Mouse (Mus musculus) frontal cortex, adult 2 months (tissue): ENCODE data around the gene Lrrc72. TPM values are rescaled to one million over a fixed set of nuclear protein-coding genes. Genes with fewer than 3 reads are reported as not detected.

Experiments used
- DNase-seq, 2 experiments: peaks; one replicate each; pipeline ENCODE4 v3.0.0; 2022; ENCODE audit warnings: low spot score in 1 of 2; ENCODE audit errors: extremely low spot score in 1 of 2
- polyA plus RNA-seq: library from polyadenylated mRNA; depleted of rRNA; stranded (reverse); fragments of >200 nt; gene quantifications from 2 replicates; pipeline ENCODE4 v1.2.3, GENCODE M21; 2012; rRNA removed

Gene Lrrc72
- polyA plus RNA-seq, 1 experiment, result not detected

DNA sequence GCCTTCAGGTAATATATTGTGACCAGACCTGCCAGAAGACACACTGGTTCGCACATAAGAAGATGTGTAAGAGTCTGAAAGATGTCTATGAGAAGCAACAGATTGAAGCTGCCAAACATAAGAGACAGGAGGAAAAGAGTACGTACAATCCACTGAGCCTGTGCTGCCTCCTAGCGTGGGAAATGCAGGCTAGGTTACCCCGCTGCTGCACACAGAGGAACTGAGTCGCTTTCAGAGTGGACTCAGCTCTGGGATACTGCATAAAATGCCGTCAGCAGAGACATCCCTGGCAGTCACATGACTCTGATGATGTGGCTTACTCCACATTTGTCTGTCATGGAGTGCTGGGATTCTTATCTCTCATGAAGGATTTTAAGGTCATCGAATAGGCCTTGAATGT lies 58.2 kb downstream of the Lrrc72 start:
- no peak for DNase-seq

DNA sequence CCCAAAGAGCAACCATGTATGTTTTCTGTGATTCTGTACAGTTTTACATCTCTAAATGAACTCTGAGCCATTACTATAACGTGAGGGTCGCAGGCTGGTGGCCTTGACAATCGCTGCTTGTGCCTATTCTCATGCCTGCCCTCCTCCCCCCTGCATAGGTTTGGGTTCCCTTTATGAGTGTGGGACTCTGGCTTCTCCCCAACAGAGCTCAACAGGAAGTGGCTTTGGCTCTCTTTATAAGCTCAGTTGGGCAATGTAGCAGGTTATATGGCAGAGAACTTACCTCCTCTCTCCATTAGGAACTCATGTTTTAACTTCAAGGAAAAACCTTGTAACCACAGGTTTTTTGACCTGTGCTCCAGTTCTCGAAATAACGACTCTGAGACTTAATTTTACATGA lies 62.9 kb downstream of the Lrrc72 start:
- DNase-seq, result no peak

DNA sequence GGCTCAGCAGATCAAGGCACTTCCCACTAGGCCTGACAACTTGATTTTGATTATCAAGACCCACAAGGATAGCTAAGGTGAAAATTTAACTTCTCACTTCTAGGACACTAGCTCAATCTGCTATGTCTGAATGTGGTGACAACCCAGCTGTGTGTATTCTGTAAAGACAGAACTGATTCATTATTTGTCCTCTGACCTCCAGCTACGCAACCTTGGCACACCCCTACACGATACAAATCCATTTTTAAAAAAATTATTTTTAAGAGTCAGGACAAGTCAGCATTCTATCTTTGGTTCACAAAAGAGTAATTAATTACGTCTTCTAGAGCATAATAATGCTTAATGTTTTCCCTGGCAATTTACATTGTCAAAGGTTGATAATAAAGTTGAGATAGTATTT lies 63.6 kb downstream of the Lrrc72 start:
- no peak for DNase-seq

DNA sequence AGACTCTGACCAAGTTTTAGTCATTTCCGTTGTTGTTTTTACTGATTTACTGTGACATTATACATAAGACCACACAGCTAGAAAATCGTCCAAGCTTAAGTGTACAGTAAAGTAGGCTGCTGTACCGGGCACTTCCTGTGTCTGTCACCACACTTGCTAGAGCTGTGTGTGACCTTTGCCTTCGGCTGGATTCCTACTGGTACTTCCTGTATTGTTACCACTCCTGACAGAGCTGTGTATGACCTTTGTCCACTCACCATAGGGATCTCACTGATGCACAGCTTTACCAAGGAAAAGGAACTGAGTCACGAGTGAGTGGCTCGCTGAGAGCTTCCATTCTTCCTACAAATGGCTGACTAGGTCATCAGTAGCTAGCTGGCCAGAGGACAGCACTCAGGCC lies 66.1 kb downstream of the Lrrc72 start:
- DNase-seq, result no peak

DNA sequence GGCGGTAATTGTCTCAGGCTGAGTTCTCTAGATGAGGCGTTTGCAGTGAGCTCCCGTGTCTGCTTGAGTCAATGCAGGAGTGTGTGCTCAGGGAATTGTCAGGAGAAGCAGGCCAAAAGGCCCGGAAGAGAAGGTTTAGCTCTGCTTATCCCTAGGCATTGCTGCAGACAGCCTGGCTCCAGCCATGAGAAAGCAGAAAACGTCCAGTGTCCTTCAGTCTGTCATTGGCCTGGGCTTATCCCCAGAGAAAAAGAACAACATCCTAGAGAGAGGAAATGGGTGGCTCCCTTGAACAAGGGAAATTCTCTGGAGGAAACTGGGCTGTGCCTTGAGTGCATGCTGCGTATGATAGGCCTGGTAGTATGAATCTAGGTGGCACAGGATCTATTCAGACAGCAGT lies 70.6 kb downstream of the Lrrc72 start:
- no peak for DNase-seq

DNA sequence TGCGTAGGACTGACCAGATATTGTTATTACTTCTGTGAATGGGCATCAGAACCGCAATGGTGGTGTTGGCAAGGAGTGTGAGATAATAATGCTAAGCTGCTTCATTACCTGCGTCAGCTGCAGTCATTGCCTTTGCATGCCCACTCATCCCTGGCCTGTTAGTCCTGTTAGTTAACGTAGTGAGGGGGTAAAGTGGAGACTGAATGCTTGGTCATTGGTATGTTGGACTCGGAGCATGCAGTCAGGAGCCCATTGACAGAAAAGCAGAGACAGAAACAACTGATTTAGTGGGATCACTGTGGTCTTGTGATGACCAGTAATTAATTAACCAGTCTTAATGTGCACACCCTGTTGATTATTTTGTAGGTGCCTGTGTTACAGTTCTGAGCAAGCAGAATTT lies 76.0 kb downstream of the Lrrc72 start:
- DNase-seq, result no peak

DNA sequence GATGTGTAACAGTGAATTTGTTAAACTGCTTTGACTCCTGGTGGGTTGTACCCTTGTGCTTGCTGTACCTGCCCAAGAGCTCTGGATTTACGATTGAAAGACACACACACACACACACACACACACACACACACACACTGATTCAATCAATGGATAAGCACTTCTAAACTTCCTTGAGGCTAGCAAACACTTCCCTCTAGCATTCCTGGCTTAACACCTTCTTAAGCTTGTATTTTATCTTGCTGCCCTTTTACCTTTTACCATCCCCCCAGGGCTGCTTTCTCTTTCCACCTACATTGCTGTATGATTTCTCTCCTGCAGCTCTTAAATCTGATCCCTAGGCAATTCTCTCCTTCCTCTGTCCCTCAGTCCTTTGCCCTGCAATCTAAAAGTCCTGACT lies 87.9 kb downstream of the Lrrc72 start:
- DNase-seq, result no peak

DNA sequence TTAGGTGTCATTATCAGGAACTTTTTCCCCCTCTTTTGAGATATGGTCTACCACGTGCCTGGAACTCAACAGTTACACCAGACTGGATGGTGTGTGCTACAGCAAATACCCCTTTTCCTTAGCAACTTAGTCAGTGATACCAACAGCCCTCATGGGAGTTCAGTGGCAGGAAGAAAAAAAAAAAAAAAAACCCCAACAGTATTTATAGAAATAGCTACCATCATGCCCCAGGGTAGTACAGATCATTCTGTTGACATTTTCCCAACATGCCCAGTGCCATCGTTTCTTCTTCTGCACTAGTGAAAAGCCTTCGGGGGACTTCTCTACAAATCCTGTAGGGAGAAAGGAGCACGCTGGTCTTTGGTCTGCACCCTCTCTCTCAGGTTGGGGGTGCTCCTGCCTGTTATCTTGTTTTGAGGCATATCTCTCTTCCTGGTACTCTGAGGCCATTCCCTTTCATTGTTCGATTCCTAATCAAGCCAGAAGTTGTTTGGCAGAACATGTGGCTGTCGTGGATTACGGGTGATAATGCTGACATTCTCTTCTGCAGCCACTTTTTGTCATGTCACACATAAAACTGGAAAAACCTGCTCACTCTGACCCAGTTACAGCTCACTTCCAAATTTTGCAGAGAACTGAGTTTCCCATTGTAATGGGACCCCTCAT lies 88.9 kb downstream of the Lrrc72 start:
- DNase-seq, result no peak

Other genes starting within 250 kb of the Lrrc72 start
- 137 and 158 TPM in 2 replicates for gene Tspan13, start 210.9 kb downstream of the Lrrc72 start, polyA plus RNA-seq
- 41.3 and 43.4 TPM in 2 replicates for gene Ankmy2, start 96.3 kb downstream of the Lrrc72 start, polyA plus RNA-seq
- gene Bzw2, start 95.3 kb downstream of the Lrrc72 start, polyA plus RNA-seq, result 35.6 and 42.4 TPM in 2 replicates
- 0.40 and 0.80 TPM in 2 replicates for gene Sostdc1, start 60.7 kb upstream of the Lrrc72 start, polyA plus RNA-seq
- gene Ispd, start 128.1 kb upstream of the Lrrc72 start, polyA plus RNA-seq, result 5.7 and 6.0 TPM in 2 replicates
- 0.44 and 0.71 TPM in 2 replicates for gene D630036H23Rik, start 128.8 kb upstream of the Lrrc72 start, polyA plus RNA-seq